Mouse (Mus musculus) embryonic facial prominence, embryonic 14.5 days (tissue): ENCODE data around the gene Hoxa11. TPM values are rescaled to one million over a fixed set of nuclear protein-coding genes. Genes with fewer than 3 reads are reported as not detected.

Experiments used
- ATAC-seq: fragments of 200-750 bp; cut with Nextera tagmentation; 2 replicates; pipeline ENCODE4 v1.8.0; 2017; ENCODE audit warnings: low read depth, moderate number of reproducible peaks, moderate TSS enrichment
- DNase-seq: peaks from one replicate; pipeline ENCODE4 v3.0.0-alpha.2; 2015; ENCODE audit warnings: low spot score
- H3K27ac ChIP-seq: fragments of 300-500 bp; sonication (generic); replicated peaks from 2 replicates; pipeline ENCODE4 v1.5.1; 2014; ENCODE audit warnings: low read depth, mild to moderate bottlenecking, low read length, moderate library complexity
- H3K27me3 ChIP-seq: fragments of 300-500 bp; sonication (generic); replicated peaks from 2 replicates; pipeline ENCODE4 v1.6.1; 2014; ENCODE audit warnings: low read length; ENCODE audit not compliant: control insufficient read depth, insufficient read depth
- H3K36me3 ChIP-seq: fragments of 300-500 bp; sonication (generic); 2 replicates; pipeline ENCODE4 v1.6.1; 2014; ENCODE audit warnings: low read length, mixed read lengths; ENCODE audit not compliant: control insufficient read depth, insufficient read depth
- H3K4me1 ChIP-seq: fragments of 300-500 bp; sonication (generic); 2 replicates; pipeline ENCODE4 v1.6.1; 2014; ENCODE audit warnings: antibody characterized with exemption, low read length; ENCODE audit not compliant: control insufficient read depth, insufficient read depth
- H3K4me2 ChIP-seq: fragments of 300-500 bp; sonication (generic); 2 replicates; pipeline ENCODE4 v1.6.1; 2014; ENCODE audit warnings: low read depth, mild to moderate bottlenecking, low read length, moderate library complexity, mixed read lengths
- H3K4me3 ChIP-seq: fragments of 300-500 bp; sonication (generic); 2 replicates; pipeline ENCODE4 v1.5.1; 2014; ENCODE audit warnings: low read depth, mild to moderate bottlenecking, low read length
- H3K9ac ChIP-seq: fragments of 300-500 bp; sonication (generic); 2 replicates; pipeline ENCODE4 v1.6.1; 2014; ENCODE audit warnings: low read depth, mild to moderate bottlenecking, low read length, moderate library complexity, mixed read lengths
- H3K9me3 ChIP-seq: fragments of 300-500 bp; sonication (generic); 2 replicates; pipeline ENCODE4 v1.6.1; 2016; ENCODE audit warnings: low read length; ENCODE audit not compliant: control insufficient read depth
- WGBS: fragments of 180-500 bp; shearing (Covaris S2); extraction: QIAGEN DNeasy Blood & Tissue Kit; methylation state at CpG from one replicate; pipeline ENCODE4 v1.1.7; 2014; 5-methylcytosine and 5-hydroxymethylcytosine counted together
- polyA plus RNA-seq: library from polyadenylated mRNA; unstranded; fragments of >200 nt; fragmentation: Nextera tagmentation; extraction: Ambion mirVana; gene quantifications from 2 replicates; pipeline ENCODE4 v1.2.1, GENCODE M21; 2014

Gene Hoxa11
- polyA plus RNA-seq, 1 experiment from 2014 or later, result not detected

DNA sequence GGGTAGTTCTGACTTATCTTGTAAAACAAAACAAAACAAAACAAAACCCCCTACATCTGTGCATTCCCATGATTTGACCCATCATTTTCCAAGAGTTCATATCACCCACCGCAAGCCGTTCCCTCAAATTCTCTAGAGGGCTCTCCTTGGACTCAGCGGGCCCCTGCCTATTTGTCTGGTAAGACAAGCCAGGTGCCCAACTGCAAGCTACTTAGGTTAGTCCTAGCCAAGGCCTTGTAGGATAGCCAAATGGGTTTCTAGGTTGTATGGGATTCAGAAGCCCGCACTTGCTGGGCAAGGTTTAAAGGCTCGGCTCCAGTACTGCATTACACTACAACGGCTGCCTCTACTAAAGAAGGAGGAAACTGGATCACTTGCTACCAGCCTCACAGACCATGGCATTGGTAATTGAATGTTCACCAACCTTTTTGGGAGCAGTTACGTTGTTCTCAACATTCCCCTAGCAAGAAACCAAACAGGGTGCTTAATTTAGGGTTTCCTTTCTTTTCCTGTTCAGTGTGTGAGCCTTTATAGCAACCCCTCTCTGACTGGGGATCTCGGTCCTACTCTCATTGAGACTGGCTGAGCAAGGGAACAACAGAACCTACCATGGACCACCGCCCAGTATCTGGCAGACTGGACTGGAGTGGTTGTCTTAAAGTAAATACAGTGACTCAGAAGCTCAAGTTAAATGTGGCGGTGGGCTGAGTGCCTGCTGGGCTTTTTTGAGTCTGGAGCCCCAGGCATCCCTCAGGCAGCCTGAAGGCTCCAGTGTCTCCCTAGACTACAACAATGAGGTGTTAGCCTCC lies 8.1 kb downstream of the Hoxa11 start:
- ATAC-seq, result no peak
- Histone ChIP-seq H3K27ac (no peak overlapping the region), H3K4me3 (no peak overlapping the region), H3K27me3 (peaks cover 98% of the 10 kb centered on the region), H3K4me1 (no peaks in the 10 kb centered on the region), H3K4me2 (no peak overlapping the region), H3K9ac (no peak overlapping the region), H3K9me3 (no peaks in the 10 kb centered on the region), H3K36me3 (no peaks in the 10 kb centered on the region)
- DNase-seq, result no peak
- 10% methylated on average over 10 of the region's 10 CpGs for WGBS

DNA sequence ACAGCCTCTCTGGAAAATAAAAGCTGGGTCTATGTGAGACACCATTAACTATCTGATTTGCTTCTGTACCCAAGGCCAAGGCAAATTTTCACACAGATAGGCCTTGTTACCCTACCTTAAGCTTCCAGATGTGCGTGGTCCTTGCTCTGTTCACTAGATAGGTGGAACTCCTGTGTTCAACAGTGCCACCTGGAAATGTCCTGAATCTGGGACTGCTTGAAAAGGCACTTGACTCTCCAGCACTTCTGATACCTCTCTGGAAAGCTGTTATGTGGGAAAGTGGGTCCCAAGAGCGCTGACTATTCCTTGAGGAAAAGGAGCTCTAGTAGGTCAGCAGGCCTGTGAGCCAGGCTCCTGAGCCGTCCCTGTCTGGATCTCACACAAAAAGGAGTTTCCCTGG lies 8.8 kb downstream of the Hoxa11 start:
- no peak overlapping the region for H3K4me2 ChIP-seq
- H3K4me1 ChIP-seq, result no peaks in the 10 kb centered on the region
- no peaks in the 10 kb centered on the region for H3K36me3 ChIP-seq
- H3K27me3 ChIP-seq, result peaks cover 99% of the 10 kb centered on the region
- H3K9ac ChIP-seq, result no peak overlapping the region
- ATAC-seq (no peak), DNase-seq (no peak)
- no peak overlapping the region for H3K27ac ChIP-seq
- H3K4me3 ChIP-seq, result no peak overlapping the region
- no peaks in the 10 kb centered on the region for H3K9me3 ChIP-seq
- 12% methylated on average over 3 of the region's 3 CpGs for WGBS

GRCm38 (mm10) chr6:52235866-52236265 lies 9.7 kb downstream of the Hoxa11 start:
- H3K9ac ChIP-seq, result no peak overlapping the region
- H3K27me3 ChIP-seq, result peaks cover 97% of the 10 kb centered on the region
- no peak for ATAC-seq
- DNase-seq, result no peak
- no peak overlapping the region for H3K4me3 ChIP-seq
- H3K4me2 ChIP-seq, result no peak overlapping the region
- H3K4me1 ChIP-seq, result no peaks in the 10 kb centered on the region
- 11% methylated on average over 6 of the region's 6 CpGs for WGBS
- H3K9me3 ChIP-seq, result no peaks in the 10 kb centered on the region
- H3K27ac ChIP-seq, result no peak overlapping the region
- H3K36me3 ChIP-seq, result no peaks in the 10 kb centered on the region

DNA sequence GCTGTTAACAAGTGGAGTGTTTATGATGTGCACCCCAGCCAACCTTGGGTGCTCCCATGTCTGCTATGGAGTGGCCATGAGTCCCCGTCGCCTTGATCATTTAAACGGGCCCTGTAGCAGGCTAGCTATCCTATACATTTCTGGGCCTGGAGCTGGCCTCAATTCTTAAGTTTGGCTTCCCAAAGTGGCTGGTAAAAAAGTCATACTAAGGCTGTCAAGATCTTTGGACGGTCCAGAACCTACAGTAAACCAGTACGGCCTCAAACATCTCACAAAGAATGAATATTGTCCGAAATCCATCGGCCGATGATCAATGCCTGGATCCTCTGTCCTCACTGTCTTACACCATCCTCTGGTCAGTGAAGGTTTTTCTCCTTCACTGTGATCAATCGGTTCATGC lies 10.3 kb downstream of the Hoxa11 start:
- H3K27me3 ChIP-seq, result peaks cover 97% of the 10 kb centered on the region
- H3K4me2 ChIP-seq, result no peak overlapping the region
- H3K27ac ChIP-seq, result no peak overlapping the region
- ATAC-seq, result no peak
- no peaks in the 10 kb centered on the region for H3K9me3 ChIP-seq
- DNase-seq, result no peak
- no peaks in the 10 kb centered on the region for H3K4me1 ChIP-seq
- H3K4me3 ChIP-seq, result no peak overlapping the region
- no peaks in the 10 kb centered on the region for H3K36me3 ChIP-seq
- WGBS, result 28% methylated on average over 9 of the region's 9 CpGs
- H3K9ac ChIP-seq, result no peak overlapping the region

- ATAC-seq (no peak), DNase-seq (no peak)
- H3K4me3 ChIP-seq, result peak overlapping the region; percentile 5; the same call in 1 of the 2 replicates
- H3K27me3 ChIP-seq, result peaks cover 97% of the 10 kb centered on the region
- H3K4me2 ChIP-seq, result no peak overlapping the region
- no peaks in the 10 kb centered on the region for H3K4me1 ChIP-seq
- WGBS, result 3% methylated on average over 34 of the region's 68 CpGs
- no peak overlapping the region for H3K27ac ChIP-seq
- no peaks in the 10 kb centered on the region for H3K36me3 ChIP-seq
- no peak overlapping the region for H3K9ac ChIP-seq
- H3K9me3 ChIP-seq, result no peaks in the 10 kb centered on the region
Measured at GRCm38 (mm10) chr6:52234428-52235140, 11.0 kb downstream of the Hoxa11 start.

DNA sequence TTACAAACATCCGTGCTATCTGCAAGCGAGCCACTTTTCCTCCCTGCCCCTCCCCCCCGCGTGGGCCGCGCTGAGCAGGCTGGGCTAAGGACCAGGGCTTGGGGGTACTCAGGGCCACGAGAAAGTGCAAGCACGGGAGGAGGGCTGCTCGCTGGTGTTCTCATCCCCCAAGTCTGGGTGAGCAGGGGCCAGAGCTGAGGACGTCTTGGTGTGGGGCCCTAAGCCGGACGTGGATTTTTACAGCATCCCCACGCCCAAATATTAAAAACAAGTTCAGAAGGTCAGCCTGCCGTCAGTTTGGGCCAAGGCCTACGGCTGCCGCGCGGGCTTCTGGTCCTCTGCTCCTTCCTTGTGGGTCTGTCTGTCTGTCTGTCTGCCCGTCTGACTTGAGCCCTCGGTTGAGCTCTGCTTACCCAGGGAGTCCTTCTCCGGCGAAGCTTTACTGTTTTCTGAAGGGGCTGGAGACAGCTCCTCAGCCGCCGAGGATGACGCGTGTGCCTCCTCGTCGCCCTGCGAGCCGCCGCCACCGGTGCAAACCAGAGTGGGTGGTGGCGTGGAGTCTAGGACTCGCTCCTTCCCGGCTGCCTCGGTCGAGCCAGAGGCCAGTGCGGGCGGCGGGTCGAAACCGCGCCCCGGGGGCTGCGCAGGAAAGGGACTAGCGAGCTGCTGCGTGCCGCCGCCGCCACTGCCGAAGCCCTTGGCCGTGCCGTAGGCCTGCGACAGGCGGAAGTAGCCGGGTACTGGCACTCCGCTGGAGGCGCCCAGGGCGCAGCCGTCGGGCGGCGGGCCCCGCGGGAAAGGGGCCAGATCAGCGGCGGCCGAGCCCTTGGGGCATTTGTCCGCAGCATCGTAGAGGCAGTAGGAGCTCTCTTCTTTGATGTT lies 11.8 kb downstream of the Hoxa11 start:
- WGBS, result 1% methylated on average over 51 of the region's 70 CpGs
- Histone ChIP-seq H3K9ac (no peak overlapping the region), H3K9me3 (no peaks in the 10 kb centered on the region), H3K4me2 (no peak overlapping the region; the same call in 1 of the 2 replicates), H3K4me1 (no peaks in the 10 kb centered on the region), H3K27me3 (peaks cover 99% of the 10 kb centered on the region), H3K36me3 (no peaks in the 10 kb centered on the region), H3K27ac (no peak overlapping the region), H3K4me3 (peak overlapping the region; percentile 5; the same call in 1 of the 2 replicates)
- ATAC-seq (no peak), DNase-seq (no peak)

DNA sequence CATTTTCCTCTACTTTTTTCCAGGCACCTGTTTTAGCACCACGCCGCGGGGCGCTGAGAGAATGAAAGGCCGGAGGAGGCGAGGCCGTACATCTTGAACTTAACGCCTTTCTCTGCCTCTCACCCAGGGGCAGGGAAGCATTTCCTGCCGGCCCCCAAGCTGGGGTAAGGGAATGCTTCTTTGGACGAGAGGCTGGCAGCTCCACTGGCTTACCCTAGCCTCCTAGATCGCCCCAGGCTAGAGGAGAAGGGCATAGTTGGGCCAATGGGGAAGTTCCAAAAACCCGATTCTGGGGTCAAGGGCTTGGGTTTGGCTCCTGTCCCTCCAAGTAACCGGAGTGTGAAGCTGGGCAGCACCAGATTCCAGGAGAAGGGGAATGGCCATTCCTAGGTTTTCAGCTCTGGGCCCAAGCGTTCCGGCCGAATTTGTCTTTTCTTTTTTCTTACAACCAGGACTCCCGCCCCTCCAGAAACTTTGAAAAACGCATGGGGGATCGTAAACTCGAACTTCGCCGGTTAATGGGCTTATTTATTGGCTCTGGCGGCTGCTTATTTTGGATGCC lies 12.5 kb downstream of the Hoxa11 start:
- peaks cover 98% of the 10 kb centered on the region for H3K27me3 ChIP-seq
- H3K4me2 ChIP-seq, result no peak overlapping the region
- 2% methylated on average over 23 of the region's 23 CpGs for WGBS
- H3K4me3 ChIP-seq, result no peak overlapping the region
- H3K4me1 ChIP-seq, result no peaks in the 10 kb centered on the region
- ATAC-seq (no peak), DNase-seq (no peak)
- no peaks in the 10 kb centered on the region for H3K9me3 ChIP-seq
- no peak overlapping the region for H3K27ac ChIP-seq
- no peak overlapping the region for H3K9ac ChIP-seq
- no peaks in the 10 kb centered on the region for H3K36me3 ChIP-seq

DNA sequence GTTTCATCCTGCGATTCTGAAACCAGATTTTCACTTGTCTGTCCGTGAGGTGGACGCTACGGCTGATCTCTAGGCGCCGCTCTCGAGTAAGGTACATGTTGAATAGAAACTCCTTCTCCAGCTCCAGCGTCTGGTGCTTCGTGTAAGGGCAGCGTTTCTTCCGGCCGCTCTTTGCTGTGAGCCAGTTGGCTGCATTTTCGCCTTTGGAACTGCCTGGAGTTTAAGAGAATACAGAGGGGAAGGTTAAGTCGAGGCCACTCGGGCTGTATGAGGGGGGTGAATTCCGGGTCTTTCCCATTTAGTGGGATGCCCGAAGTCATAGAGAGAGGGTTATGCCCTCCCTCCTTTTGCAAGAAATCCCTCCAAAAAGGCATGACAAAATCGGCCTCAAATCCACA lies 13.0 kb downstream of the Hoxa11 start:
- no peaks in the 10 kb centered on the region for H3K36me3 ChIP-seq
- H3K27ac ChIP-seq, result no peak overlapping the region

More for the DNA sequence above, 13.0 kb downstream of the Hoxa11 start:
- peak; percentile 38 for DNase-seq
- Histone ChIP-seq H3K27me3 (peaks cover 98% of the 10 kb centered on the region), H3K4me2 (no peak overlapping the region), H3K9ac (no peak overlapping the region), H3K4me1 (no peaks in the 10 kb centered on the region), H3K9me3 (no peaks in the 10 kb centered on the region), H3K4me3 (no peak overlapping the region)
- no peak for ATAC-seq
- WGBS, result under 1% methylated on average over 18 of the region's 18 CpGs
